Mouse (Mus musculus) lung, adult 2 months (tissue): ENCODE data around the gene Stxbp6.

ENCODE experiments used
- CTCF ChIP-seq: fragments of 200-500 bp; IDR thresholded peaks from 2 replicates; pipeline ENCODE4 v1.5.1; 2011; ENCODE audit warnings: mild to moderate bottlenecking, low read length, control low read depth; ENCODE audit not compliant: insufficient read depth
- POLR2A ChIP-seq: fragments of 200-500 bp; IDR thresholded peaks from 2 replicates; pipeline ENCODE4 v1.6.1; 2011; ENCODE audit warnings: low read depth, mild to moderate bottlenecking, control low read depth, low read length, borderline replicate concordance; ENCODE audit errors: extremely low read depth

GRCm38 (mm10) chr12:45020018-45020417 is 54.5 kb downstream of the Stxbp6 start:
- TF ChIP-seq POLR2A (no peak), CTCF (no peak)
